Mouse (Mus musculus): ENCODE measurements around the gene Fam25c. TPM values are rescaled to one million over a fixed set of nuclear protein-coding genes. Genes with fewer than 3 reads are reported as not detected.

The Fam25c gene
- polyA plus RNA-seq, 1 experiment, result 5.7 TPM

- Histone ChIP-seq H3K27ac (ENCODE audit: insufficient read depth, low read length) (no peak overlapping the region), H3K27me3 (ENCODE audit: control insufficient read depth, insufficient read depth, low read length, poor library complexity, severe bottlenecking) (no peaks in the 10 kb centered on the region), H3K36me3 (ENCODE audit: control insufficient read depth, insufficient read depth, low read length, poor library complexity, severe bottlenecking) (peaks cover 16% of the 10 kb centered on the region), H3K9ac (ENCODE audit: low read depth, poor library complexity, severe bottlenecking) (no peak overlapping the region), H3K9me3 (replicated peaks; ENCODE audit: control insufficient read depth, insufficient read depth, low read length, poor library complexity, severe bottlenecking) (no peaks in the 10 kb centered on the region), H3K4me1 (ENCODE audit: control insufficient read depth, insufficient read depth, low read length) (peaks cover 6% of the 10 kb centered on the region), H3K4me3 (ENCODE audit: low read depth, low read length) (no peak overlapping the region)
- TF ChIP-seq EP300 (IDR thresholded peaks at IDR 0.05; ENCODE audit: insufficient read depth, low read depth, low read length), result no peak
- no peak for TF ChIP-seq POLR2A (IDR thresholded peaks at IDR 0.05; ENCODE audit: insufficient read depth, low read length)
- no peak for TF ChIP-seq CTCF (IDR thresholded peaks at IDR 0.05; ENCODE audit: low read depth, low read length)
Observed at GRCm38 (mm10) chr14:34347084-34347483, 8.1 kb downstream of the Fam25c start.

DNA sequence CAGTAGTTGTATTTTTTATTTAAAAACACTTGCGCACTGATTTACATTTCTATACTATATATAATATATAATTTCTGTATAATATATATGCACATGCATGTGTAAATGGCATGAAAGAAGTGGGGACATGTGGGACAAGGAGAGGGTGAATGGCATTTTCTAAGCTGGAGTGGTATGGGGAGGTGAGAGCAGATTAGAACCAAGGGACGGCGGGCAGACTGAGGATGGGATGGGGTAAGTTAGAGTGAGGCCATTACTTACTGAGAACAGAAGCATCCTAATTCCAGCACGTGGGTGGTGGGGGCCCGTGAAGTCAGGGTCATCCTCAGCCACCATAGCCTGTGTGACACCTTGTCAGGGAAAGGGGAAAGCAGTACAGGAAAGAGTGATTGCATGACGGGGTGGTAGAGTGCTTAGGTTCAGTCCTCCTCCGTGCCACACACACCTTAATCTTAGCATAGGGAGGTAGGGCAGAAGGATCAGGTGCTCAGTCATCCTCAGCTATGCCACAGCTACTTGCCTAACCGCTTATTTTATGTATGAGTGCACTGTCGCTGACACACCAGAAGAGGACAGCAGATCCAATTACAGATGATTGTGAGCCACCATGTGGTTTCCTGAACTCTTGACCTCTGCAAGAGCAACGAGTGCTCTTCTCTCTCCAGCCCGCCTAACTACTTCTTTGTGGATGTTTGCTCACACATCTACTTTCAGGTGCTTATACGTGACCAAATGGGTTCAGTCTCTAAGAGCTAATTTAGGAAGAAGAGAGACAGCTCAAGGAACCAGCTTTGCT, 9.3 kb downstream of the Fam25c start:
- peaks cover 27% of the 10 kb centered on the region for H3K36me3 ChIP-seq (ENCODE audit: control insufficient read depth, insufficient read depth, low read length, poor library complexity, severe bottlenecking)
- H3K4me3 ChIP-seq (ENCODE audit: low read depth, low read length), result no peak overlapping the region
- peak overlapping the region; percentile 7; the same call in 1 of the 2 replicates for H3K27ac ChIP-seq (ENCODE audit: insufficient read depth, low read length)
- H3K4me1 ChIP-seq (ENCODE audit: control insufficient read depth, insufficient read depth, low read length), result peaks cover 3% of the 10 kb centered on the region
- H3K27me3 ChIP-seq (ENCODE audit: control insufficient read depth, insufficient read depth, low read length, poor library complexity, severe bottlenecking), result no peaks in the 10 kb centered on the region
- H3K9ac ChIP-seq (ENCODE audit: low read depth, poor library complexity, severe bottlenecking), result no peak overlapping the region
- H3K9me3 ChIP-seq (replicated peaks; ENCODE audit: control insufficient read depth, insufficient read depth, low read length, poor library complexity, severe bottlenecking), result no peaks in the 10 kb centered on the region
- no peak for TF ChIP-seq POLR2A (IDR thresholded peaks at IDR 0.05; ENCODE audit: insufficient read depth, low read length)
- no peak for TF ChIP-seq CTCF (IDR thresholded peaks at IDR 0.05; ENCODE audit: low read depth, low read length)
- TF ChIP-seq EP300 (IDR thresholded peaks at IDR 0.05; ENCODE audit: insufficient read depth, low read depth, low read length), result no peak

DNA sequence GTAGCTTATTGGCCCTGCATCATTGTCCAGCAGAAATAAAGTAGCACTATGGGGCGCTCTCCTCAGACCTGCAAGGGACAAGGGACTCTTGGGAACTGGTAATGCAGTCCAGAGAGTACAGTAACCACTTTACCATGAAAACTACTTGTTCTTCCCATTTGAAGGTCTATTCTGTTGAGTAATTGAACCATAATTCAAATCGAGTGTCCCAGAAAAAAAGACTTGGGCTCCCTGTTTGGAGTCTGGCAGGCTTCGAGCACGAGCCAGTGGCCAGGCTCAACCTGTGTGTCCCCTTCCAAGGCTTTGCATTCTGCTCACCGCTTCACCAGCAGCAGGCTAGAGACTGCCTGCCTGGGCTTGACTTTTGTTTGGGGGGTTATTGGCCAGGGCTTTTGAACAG, 10.9 kb downstream of the Fam25c start:
- TF ChIP-seq POLR2A (IDR thresholded peaks at IDR 0.05; ENCODE audit: insufficient read depth, low read length) (no peak), CTCF (IDR thresholded peaks at IDR 0.05; ENCODE audit: low read depth, low read length) (no peak), EP300 (IDR thresholded peaks at IDR 0.05; ENCODE audit: insufficient read depth, low read depth, low read length) (no peak)
- Histone ChIP-seq H3K9ac (ENCODE audit: low read depth, poor library complexity, severe bottlenecking) (no peak overlapping the region), H3K36me3 (ENCODE audit: control insufficient read depth, insufficient read depth, low read length, poor library complexity, severe bottlenecking) (peaks cover 38% of the 10 kb centered on the region)

DNA sequence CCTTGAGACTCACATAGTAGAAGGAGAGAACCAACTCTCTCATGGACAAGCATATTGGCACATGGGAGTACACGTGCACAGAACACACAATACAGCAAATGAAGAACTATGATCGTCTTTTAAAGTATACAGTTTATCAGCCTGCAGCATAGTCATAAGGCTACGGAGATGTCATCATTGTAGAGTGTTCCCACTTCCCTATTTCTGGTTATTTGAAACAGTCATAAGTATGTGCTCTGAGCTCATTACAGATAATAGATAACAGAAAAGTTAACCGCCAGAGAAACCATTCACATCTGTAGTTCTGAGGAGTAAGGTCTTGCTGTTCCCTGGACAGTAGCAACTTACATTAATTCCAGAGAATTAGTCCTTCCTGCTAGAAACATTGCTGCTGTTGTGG, 12.2 kb downstream of the Fam25c start:
- H3K27me3 ChIP-seq (ENCODE audit: control insufficient read depth, insufficient read depth, low read length, poor library complexity, severe bottlenecking), result no peaks in the 10 kb centered on the region
- no peak overlapping the region for H3K4me3 ChIP-seq (ENCODE audit: low read depth, low read length)
- 0 out of 2 replicates have a peak overlapping the region, but pooled peaks have one; percentile 4 for H3K27ac ChIP-seq (ENCODE audit: insufficient read depth, low read length)
- TF ChIP-seq EP300 (IDR thresholded peaks at IDR 0.05; ENCODE audit: insufficient read depth, low read depth, low read length) (no peak), CTCF (IDR thresholded peaks at IDR 0.05; ENCODE audit: low read depth, low read length) (no peak), POLR2A (IDR thresholded peaks at IDR 0.05; ENCODE audit: insufficient read depth, low read length) (no peak)
- no peak overlapping the region for H3K9ac ChIP-seq (ENCODE audit: low read depth, poor library complexity, severe bottlenecking)
- H3K36me3 ChIP-seq (ENCODE audit: control insufficient read depth, insufficient read depth, low read length, poor library complexity, severe bottlenecking), result peaks cover 49% of the 10 kb centered on the region
- no peaks in the 10 kb centered on the region for H3K9me3 ChIP-seq (replicated peaks; ENCODE audit: control insufficient read depth, insufficient read depth, low read length, poor library complexity, severe bottlenecking)
- H3K4me1 ChIP-seq (ENCODE audit: control insufficient read depth, insufficient read depth, low read length), result peaks cover 3% of the 10 kb centered on the region

More for the DNA sequence above, 10.9 kb downstream of the Fam25c start:
- Histone ChIP-seq H3K27me3 (ENCODE audit: control insufficient read depth, insufficient read depth, low read length, poor library complexity, severe bottlenecking) (no peaks in the 10 kb centered on the region), H3K4me3 (ENCODE audit: low read depth, low read length) (no peak overlapping the region), H3K27ac (ENCODE audit: insufficient read depth, low read length) (no peak overlapping the region), H3K4me1 (ENCODE audit: control insufficient read depth, insufficient read depth, low read length) (peaks cover 3% of the 10 kb centered on the region), H3K9me3 (replicated peaks; ENCODE audit: control insufficient read depth, insufficient read depth, low read length, poor library complexity, severe bottlenecking) (no peaks in the 10 kb centered on the region)

DNA sequence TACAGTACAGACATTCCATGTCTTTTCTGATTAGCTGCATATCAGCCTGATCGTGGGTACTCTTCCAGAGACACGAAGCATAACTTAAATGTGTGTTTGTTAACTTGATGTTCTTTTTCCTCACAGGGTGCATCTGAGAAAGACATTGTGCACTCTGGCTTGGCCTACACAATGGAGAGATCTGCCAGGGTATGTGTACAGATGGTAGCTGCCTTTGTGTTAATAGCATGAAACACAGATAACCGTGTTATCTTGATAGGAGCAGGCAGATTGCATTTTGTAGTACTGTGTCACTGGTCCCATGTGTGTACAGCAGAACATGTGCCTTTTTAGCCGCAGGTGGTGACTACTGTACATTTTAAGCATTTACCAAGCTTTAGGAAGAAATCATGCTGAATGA, 13.2 kb downstream of the Fam25c start:
- Histone ChIP-seq H3K4me1 (ENCODE audit: control insufficient read depth, insufficient read depth, low read length) (peaks cover 3% of the 10 kb centered on the region), H3K27me3 (ENCODE audit: control insufficient read depth, insufficient read depth, low read length, poor library complexity, severe bottlenecking) (no peaks in the 10 kb centered on the region), H3K36me3 (ENCODE audit: control insufficient read depth, insufficient read depth, low read length, poor library complexity, severe bottlenecking) (peaks cover 59% of the 10 kb centered on the region), H3K27ac (ENCODE audit: insufficient read depth, low read length) (peak overlapping the region; percentile 29), H3K4me3 (ENCODE audit: low read depth, low read length) (no peak overlapping the region), H3K9me3 (replicated peaks; ENCODE audit: control insufficient read depth, insufficient read depth, low read length, poor library complexity, severe bottlenecking) (no peaks in the 10 kb centered on the region), H3K9ac (ENCODE audit: low read depth, poor library complexity, severe bottlenecking) (no peak overlapping the region)
- TF ChIP-seq EP300 (IDR thresholded peaks at IDR 0.05; ENCODE audit: insufficient read depth, low read depth, low read length) (no peak), CTCF (IDR thresholded peaks at IDR 0.05; ENCODE audit: low read depth, low read length) (no peak)

DNA sequence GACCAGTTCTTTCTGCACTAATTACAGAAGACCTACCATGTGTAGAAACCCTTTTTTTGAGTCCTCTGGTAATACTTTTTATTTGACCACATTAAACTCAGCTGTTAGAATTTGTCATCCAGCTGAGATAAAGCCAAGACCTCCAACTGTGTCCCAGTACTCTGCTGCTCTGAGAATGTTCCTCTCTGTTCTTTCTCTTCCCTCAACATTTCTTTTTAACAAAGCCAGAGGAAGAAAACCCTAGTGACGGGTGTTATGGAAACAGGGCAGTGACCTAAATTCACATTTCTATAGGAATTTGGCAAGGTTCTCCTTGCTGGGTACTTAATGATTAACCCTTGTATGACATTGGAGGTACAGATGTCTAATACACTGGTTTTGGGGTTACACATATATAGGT, 15.8 kb downstream of the Fam25c start:
- peaks cover 84% of the 10 kb centered on the region for H3K36me3 ChIP-seq (ENCODE audit: control insufficient read depth, insufficient read depth, low read length, poor library complexity, severe bottlenecking)
- no peaks in the 10 kb centered on the region for H3K9me3 ChIP-seq (replicated peaks; ENCODE audit: control insufficient read depth, insufficient read depth, low read length, poor library complexity, severe bottlenecking)
- no peaks in the 10 kb centered on the region for H3K27me3 ChIP-seq (ENCODE audit: control insufficient read depth, insufficient read depth, low read length, poor library complexity, severe bottlenecking)
- no peaks in the 10 kb centered on the region for H3K4me1 ChIP-seq (ENCODE audit: control insufficient read depth, insufficient read depth, low read length)
- no peak overlapping the region for H3K4me3 ChIP-seq (ENCODE audit: low read depth, low read length)
- no peak overlapping the region for H3K27ac ChIP-seq (ENCODE audit: insufficient read depth, low read length)
- H3K9ac ChIP-seq (ENCODE audit: low read depth, poor library complexity, severe bottlenecking), result no peak overlapping the region
- TF ChIP-seq EP300 (IDR thresholded peaks at IDR 0.05; ENCODE audit: insufficient read depth, low read depth, low read length) (no peak), POLR2A (IDR thresholded peaks at IDR 0.05; ENCODE audit: insufficient read depth, low read length) (no peak), CTCF (IDR thresholded peaks at IDR 0.05; ENCODE audit: low read depth, low read length) (no peak)

Measured in ES-Bruce4 (cell line).